Mouse (Mus musculus) megakaryocyte, embryonic 14.5 days (primary cell): ENCODE data around the gene Phf11b. TPM values are rescaled to one million over a fixed set of nuclear protein-coding genes. Genes with fewer than 3 reads are reported as not detected.

ENCODE experiments used
- polyA plus RNA-seq: library from polyadenylated mRNA; stranded (reverse); fragments of >175 nt; gene quantifications from 2 replicates; pipeline ENCODE4 v1.2.3, GENCODE M21; 2012; ENCODE audit warnings: low replicate concordance; ENCODE audit not compliant: insufficient read depth

The Phf11b gene
- polyA plus RNA-seq, 1 experiment, result 1.7 TPM

Other genes starting within 250 kb of the Phf11b start
- not detected in 2 replicates for gene 1700129C05Rik, start 198.5 kb downstream of the Phf11b start, polyA plus RNA-seq
- gene Gm5142, start 162.6 kb downstream of the Phf11b start, polyA plus RNA-seq, result not detected in 2 replicates
- gene Rcbtb1, start 140.1 kb downstream of the Phf11b start, polyA plus RNA-seq, result 0.28 TPM in 1 of 2 replicates, not detected in the other
- not detected in 2 replicates for gene Gm6904, start 81.1 kb downstream of the Phf11b start, polyA plus RNA-seq
- gene Phf11a, start 43.8 kb downstream of the Phf11b start, polyA plus RNA-seq, result not detected in 2 replicates
- 0.09 and 1.4 TPM in 2 replicates for gene Phf11d, start 24.1 kb upstream of the Phf11b start, polyA plus RNA-seq
- gene Phf11c, start 54.0 kb upstream of the Phf11b start, polyA plus RNA-seq, result not detected in 2 replicates
- gene Setdb2, start 99.5 kb upstream of the Phf11b start, polyA plus RNA-seq, result 1.4 TPM in 1 of 2 replicates, not detected in the other
- gene Cab39l, start 99.6 kb upstream of the Phf11b start, polyA plus RNA-seq, result 2.5 TPM in 1 of 2 replicates, not detected in the other